Mouse (Mus musculus) CD8-positive naive resting alpha-beta T cell, adult 2 months (primary cell): ENCODE measurements at regions not wholly inside any gene's neighbourhood (a gene's known extent, or its start where the extent isn't known, plus 50 kb on each side); places are given as distances from the start of the nearest gene placed in this dataset.
A peak's percentile ranks its signal among the peaks of the same experiment; 100 is the strongest.

Experiments
- DNase-seq, 2 experiments: peaks; one replicate each; pipeline ENCODE4 v3.0.0; 2022; ENCODE audit warnings: low read depth in 2 of 2, low spot score in 2 of 2

DNA sequence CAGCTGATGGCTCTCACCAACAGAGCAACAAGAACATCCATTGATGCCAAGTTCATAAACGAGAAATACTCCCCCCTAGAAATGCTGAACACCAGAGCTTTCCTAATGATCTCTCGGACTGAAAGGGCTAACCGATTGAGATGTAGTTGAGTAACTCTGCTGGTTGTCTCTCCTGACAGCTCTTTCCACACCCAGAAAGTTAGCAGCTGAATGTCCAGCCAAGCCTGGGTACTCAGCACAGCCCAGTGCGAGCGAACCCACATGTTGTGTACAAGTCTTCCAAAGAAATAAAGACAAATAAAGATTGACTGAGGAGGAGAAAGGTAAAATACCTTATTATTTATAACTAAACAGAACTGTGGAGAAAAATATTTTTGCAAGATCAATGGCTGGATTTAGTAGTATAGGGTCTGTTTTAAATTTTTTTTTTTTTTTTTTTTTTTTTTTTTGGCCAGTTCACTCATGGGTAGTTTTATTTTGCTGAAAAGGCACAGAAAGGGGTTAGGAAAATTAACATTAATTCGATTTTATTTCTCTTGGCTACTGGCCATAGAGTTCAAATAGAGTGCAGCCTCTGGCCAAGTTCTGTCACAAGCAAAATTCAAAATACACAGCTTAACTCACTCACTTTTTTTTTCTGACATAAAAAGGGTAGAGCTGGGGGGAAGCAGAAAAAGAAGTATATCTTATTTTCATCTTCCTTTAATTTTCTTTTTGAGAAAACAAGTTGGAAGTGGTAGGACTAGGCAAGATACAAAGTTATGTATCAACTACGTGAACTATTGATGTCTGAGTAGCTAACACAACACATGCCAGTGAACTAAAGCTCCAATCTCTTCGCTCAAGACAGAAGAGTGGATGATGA lies 261.2 kb upstream of the Npvf start:
- no peak for DNase-seq

DNA sequence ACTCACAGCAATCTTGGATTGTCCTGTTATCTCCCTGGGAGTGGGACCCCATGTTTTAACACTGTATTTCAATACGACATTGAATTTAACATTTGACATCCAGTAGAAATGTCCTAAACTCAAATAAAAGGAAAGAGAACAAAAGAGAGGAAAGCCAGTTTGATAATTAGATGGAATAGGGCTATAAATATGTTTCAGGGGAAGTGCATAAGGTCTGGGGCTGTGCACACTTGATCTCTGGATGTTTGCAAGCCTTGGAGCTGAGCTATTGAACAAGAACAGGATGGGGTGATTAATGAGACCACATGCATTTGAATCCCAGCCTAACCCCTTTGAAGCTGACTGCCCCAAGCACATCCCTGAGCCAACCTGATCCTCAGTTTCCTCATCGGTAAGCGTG lies 264.0 kb upstream of the Npvf start:
- no peak for DNase-seq

DNA sequence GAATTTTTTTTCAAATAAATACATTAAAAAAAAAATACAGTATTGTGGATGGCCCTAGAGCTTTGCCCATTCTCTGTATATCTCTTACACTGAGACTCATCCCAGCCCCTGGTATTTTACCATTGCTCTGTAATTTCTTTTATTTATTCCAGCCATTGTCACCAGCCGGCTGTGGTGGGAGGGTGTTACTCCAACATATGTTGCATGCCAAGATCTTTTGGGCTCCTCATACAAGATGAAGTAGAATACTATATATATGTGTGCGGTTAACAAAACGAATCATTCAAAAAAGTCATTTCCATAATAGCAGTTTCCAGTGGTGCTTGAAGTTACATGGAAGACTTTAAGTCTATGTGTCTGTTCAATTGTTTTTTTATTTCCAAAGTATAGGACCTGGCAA lies 268.0 kb upstream of the Npvf start:
- DNase-seq, result no peak

DNA sequence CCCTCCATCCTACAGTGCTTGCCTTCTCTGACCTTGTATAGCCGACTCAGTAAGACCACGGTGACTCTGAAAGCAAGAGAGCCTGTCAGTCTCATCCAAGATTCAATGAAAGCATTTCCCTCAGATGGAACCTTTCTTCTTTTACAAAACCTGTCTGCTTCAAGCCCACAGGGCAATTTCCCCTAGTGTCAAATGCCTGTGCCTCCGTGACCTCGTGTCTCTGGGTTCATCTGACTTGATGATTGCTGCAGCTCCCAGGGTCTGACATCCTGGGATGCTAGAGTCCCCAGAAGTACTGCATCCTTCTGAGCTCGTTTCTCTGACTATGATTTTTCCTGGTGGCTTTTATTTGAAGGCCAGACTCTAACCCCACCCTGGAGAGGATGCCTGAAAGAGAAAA lies 270.3 kb upstream of the Npvf start:
- no peak for DNase-seq

DNA sequence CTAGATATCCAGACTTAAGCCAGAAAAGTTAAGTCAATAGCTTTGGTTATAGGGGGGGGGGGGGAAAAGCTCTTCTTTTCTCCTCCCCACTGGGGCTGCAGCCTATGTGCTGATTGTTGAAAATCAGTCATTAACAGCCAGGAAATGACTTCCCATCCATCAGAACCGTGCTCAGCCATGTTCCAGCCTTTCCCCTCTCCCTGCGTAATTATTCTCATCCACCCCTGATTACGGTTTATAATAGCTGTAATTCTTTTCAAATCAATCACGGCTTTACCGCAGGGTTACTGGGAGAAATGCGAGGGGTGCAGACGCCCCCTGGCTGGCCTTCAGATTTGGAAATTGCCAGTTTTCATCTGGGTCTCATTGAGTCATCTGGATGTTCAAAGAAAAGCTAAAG lies 270.8 kb upstream of the Npvf start:
- DNase-seq, result no peak

DNA sequence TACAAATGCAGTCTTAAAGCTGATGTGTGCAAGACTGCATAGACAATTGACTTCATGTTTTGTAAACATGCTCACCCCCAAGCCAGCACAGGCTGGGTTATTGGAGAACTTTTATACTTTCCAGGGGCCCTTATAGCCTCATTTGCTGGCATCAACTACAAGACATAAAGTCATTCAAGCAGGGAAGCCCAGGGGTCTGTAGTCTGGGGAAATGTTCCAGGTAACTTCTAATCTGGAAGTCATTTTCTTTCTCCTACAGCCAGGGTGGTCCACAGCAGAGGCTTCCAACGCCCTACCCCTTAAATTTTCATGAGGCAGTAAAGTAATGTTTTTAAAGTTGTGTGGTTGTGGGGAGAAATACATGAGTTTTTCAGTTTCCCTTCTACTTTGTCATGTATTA lies 272.1 kb upstream of the Npvf start:
- DNase-seq, result no peak

DNA sequence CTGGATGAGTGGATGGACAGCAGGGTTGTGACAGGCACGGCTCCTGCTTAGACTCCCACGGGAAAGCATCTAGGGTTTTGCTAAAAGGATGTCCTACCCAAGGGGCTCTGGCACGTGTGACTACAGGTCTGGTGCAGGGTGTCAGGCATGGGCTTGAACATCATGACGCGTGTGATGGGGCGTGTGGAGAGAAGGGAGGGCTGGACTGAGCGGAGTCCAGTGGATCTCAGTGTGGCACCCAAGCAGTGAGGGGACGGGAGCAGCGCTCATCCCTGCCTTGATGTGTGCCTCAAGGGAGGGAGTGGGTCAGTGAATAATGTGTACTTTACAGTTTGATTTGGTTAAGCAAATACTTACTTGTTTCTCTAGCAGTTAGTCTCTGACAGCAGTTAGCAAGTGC lies 275.3 kb upstream of the Npvf start:
- no peak for DNase-seq

DNA sequence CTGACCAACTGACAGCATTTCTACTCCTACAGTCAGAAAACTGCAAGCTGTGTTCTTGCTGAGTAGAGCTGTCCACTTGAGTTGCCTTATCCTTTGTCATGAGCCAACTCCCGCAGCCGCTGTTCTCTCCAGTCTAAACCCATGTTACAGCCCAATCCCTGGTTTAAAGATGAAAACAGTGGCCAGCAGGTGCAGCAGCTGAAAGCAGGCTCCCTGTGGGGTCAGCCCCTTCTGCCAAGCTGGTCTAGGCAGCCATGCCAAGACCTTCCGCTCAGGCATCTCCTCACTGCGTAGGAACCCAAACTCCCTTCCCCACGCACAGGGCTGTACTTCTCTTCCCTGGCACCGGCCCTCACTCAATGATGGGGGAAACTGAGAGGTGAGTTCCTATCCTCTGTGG lies 279.3 kb upstream of the Npvf start:
- no peak for DNase-seq

DNA sequence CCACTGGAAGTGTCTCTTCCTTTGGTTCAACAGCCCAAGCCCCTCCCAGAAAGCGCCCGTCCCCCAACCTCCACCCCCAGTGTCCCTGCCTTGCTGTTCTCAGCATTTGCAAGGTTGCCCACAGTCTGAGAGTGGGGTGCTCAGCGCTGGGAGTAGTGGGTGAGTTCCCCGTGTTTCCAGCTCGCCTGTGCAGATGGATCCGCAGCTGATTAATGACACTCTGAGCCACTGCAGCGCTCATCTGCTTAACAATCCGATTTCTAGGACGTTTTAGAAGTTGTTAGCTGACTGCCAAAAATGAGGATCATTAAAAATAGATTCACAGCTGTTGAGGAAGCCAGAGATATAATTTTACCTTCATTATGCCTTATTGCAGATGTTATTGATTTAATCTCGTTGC lies 280.0 kb upstream of the Npvf start:
- no peak for DNase-seq

DNA sequence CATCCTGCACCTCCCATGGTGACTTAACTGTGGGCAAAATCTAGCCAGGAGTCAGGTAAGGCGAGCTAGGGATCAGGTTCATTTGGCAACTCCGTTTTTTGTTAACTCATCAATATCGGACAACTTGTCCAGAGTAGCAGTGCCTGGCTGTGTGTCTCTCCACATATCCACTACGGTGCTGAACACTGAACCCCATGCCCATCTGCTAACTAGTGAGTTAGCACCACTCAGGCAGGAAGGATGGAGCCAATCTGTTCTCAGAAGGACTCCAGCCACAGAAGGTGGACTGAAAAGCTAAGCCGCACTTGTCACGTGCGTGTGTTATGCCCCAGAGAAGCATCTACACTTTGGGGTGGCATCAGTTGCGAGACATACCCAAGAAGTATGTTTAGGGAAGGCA lies 282.1 kb upstream of the Npvf start:
- DNase-seq, result no peak

DNA sequence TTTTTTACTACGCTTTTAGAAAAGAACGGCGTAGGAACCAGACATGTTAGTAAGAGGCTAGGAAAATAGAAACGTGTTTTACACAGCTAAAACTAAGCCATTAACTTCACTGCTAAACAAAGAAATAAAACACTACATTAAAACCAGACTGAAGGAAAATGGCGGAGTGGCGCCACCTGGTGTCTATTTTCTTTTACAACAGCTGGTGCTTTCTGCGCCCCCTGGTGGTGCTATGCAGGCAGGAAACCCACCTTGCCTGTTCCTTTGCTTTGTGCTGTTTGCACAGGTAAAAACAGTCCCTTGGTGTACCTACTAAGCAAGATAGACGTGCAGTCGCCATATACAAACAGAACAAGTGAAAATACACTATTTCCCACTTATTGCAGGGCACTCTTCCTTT lies 282.9 kb upstream of the Npvf start:
- DNase-seq, result peak; percentile 44 to 51

DNA sequence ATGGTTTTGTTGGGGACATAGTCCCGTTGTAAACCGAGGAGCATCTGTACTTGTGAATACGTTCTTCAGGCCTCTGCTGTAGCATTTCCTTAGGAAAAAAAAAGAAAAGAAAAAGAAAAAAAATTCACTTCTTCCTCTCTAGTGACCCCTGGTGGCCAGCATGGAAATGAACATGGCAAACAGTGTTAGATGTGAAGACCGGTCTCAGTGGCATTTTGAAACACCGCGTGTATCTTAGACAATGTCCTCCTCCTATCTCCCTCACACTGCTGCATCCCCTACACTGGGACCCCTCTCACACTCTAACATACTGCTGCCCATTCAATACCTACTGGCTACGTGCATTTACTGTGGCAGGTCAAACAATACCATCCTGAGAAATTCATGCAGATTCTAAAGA lies 284.6 kb upstream of the Npvf start:
- no peak for DNase-seq

DNA sequence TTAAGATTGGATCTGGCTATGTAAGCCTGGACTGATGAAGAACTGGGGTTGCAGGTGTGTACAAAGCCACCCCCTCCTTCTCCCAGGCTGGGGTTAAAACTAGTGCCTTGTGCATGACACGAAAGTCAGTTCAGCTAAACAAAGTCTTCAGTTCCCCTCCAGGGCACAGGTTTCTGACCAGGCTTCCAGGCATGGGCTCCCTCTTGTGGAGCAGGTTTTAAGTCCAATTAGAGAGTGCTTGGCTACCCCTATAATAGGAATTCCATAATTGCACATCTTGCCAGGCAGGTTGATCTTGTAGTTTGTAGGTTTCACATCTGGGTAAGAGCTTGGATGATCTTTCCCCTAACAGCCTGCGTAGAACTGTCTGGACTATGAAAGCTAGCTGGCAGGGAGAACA lies 285.2 kb upstream of the Npvf start:
- no peak for DNase-seq

DNA sequence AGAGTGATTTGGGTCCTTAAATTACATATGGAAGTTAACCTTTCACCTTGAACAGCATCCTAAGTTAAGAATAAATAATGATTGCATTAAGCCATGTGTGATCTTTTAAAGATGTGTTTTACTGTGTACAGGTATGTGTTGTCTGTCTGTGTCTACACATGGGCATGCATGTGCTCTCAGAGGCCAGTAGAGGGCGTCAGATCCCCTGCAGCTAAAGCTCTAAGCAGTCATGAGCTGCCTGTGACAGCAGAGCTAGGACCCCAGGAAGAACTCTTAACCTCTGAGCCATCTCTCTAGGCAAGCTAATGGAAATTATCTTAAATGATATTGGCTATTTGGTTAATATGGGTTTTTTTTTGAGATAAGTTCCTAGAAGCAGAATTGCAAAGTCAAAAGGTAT lies 285.9 kb upstream of the Npvf start:
- no peak for DNase-seq

DNA sequence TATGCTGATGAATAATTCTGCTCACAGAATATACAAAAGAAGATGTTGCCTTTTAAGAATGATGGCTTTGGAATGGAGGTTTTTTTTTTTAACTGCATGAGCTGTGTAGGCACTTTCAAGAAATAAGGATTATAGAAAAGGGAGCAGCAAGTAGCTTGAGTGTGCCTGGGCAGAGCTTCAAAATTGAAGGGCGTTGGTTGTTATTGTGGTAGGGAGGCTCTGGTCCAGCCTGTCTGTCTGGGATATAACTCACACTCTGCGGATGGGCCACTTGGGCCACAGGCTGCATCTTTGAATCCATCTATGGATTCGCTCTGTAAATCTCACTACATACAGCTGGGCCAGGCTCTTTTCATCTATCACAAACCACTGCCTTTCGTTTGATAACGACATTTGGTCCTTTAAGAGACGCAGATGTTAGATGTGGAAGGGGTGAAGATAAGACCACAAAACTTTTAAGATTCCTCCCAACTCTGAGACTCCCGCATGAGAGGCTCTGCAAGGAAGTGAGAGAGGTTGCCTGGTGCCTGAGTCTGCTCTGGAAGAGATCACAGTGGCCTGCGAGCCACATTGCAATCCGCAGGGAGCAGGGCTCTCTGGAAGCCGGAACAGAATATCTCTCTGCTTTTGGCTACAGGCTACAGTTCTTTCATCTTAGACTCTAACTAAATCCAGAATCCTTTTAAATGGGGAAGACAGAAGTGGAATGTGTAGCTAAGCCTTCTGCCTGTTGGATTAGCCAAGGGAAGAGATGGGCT lies 286.6 kb upstream of the Npvf start:
- no peak for DNase-seq

DNA sequence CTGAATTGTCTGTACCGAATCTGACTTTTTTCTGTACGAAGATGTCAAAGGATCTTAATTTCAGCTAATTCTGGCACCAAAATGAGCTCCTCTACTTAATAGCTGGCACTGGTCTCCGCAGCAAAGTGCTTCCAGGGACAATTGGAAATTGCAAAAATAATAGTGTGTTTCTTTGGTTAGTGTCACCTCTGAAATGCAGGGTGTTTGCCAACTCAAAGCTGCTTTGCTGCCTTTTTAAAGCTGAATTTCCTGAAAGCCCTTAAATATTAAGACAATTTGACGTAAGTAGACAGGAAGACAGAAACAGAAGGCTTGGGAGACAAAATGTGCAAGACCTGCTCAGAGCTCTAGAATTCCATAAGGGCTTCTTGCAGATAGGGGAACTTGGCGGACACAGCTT lies 288.5 kb upstream of the Npvf start:
- no peak for DNase-seq

DNA sequence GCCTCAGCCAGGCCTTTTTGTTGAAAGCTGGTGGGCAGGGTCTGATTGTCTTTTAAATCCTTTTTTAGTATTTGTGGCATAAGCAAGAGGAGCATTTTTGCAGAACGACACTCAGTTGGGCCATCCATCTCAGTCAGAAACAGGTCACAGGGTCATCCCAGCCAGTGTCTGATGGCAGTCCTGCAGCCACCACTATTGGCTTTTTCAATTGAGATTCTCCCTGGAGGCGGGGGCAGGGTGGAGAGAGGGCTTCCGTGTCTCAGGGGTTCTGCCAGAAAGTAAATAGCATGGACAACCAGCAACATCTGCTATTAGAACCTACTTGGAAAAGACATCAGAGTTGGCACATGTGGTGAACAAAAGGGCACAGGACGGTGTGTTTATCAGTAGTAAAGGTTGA lies 293.8 kb upstream of the Npvf start:
- DNase-seq, result no peak

DNA sequence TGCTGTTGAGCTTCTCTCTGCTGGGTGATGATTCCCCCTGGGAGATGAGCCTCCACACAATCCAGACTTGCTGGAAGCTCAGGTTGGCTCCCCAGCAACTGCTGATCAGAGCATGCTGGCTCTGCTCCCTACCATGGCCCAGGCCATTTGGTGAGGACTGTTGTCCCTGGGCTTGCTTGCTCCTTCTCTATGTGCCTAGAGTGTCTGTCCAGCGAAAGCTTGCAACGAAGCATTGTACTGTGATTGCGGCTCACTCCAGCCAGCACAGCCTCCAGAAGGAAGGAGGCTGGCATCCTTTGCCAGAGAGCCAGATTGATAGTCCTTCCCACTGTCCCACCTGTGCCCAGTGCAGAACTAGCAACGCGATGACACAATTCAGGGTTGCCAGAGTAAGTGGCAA lies 295.1 kb upstream of the Npvf start:
- no peak for DNase-seq

DNA sequence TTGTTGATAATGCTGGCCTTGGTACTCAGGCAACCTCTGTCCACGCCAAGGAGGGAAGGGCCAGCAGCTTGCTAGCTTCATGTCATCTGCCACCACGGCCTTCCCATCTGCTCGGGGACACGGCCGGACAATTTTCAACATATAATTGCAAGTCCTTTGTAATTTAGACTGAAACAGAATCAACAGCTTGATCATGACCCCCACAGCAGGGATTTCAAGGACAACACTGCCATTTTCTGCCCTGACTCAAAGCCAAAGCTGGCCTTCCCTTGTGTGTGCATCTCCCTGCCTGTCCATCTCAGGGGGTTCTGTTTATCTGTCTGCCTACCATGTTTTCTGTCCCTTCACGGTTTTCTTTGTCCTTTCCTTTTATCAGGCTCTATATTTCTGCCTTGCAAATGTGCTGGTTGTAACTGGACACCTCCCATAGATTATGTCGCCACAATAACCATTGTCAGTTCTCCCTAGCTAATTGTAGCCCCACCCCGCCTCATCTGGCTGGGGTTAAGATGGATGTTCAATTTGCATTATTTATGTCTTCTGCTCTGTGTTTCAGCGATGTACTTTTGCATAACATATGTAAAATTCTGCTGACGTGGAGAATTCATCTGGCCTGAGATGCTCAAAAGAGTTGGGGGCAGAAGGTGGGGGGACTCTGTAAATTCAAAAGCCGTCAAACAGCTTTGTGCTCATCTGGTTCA lies 295.8 kb upstream of the Npvf start:
- no peak for DNase-seq

DNA sequence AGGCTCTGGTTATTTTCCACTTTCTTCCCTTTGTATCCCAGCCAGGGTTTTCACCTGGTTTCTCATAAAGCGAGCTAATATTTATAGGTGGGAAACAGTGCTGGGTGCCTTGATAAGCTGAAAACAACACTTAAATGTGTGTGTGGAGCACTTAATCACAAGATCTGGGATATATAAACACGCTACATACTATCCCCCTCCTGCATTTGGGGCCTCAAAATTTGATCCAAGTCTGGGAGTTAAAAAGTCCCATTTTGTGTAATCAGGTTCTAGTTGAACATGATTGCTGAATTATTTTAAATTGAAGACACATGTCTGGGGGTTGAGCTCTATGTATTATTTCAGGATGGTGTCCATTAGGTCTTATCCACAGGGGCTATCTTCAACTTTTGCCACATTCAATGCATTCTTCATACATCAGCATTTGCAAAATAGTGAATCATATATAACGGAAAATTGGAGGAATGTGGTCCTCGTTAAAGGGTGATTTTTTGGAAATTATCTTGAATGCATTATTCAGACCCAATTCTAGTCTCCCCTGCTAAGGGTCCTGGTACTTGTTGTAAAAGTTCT lies 303.2 kb upstream of the Npvf start:
- no peak for DNase-seq

DNA sequence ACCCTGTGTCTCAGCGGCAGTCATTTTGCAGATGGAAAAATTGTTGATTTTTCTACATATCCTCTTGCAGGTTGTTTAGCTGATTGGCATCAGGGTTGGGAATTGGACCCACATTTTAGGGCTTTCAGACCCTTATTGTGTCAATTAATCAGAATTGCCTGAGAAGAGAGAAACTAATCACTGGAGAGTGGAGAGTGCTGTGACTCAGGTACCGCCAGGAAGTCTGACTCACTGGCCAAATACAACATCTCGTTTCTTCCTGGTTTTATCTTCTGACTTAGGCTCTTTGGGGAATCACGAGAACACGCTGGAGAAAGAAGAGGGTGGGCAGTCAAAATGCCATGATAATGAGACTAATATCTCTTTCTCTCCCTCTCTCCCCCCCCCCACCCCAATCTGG lies 306.1 kb upstream of the Npvf start:
- DNase-seq, result no peak

DNA sequence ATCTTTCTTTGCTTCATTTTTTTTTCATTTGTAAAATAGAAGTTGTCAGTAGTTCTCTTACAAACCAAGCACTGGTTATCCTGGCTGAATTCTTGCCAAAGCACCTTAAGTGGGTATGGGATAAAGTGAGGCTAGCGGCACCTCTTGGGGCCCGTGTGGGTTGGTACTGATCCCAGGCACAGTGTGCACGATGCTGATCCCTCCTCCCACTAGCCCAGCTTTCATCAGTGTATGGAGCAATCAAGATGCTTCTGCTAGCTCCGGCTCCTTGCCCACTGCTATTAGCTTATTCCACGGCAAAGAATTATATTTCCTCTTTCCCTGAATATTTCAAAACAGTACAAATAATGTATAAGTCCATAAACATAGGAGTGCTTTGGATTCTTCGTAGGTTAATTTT lies 307.4 kb upstream of the Npvf start:
- no peak for DNase-seq
